Mouse (Mus musculus): Measurements from ENCODE around the gene Ephb2. TPM values are rescaled to one million over a fixed set of nuclear protein-coding genes. Genes with fewer than 3 reads are reported as not detected.

Gene Ephb2
- polyA plus RNA-seq, 1 experiment from 2014 or later, result 22.0 TPM

DNA sequence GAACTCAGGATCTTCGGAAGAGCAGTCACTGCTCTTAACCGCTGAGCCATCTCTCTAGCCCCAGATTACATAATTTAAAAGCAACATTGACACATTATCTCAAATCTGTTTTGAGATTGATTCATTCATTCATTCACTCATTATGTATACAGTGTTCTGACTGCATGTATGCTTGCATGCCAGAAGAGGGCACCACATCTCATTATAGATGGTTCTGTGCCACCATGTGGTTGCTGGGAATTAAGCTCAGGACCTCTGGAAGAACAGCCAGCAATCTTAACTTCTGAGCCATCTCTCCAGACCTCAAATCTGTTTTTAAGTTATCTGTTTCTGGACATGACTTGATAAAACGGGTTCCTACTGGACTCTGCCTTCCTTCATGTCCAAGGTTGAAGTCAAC is 235.9 kb downstream of the Ephb2 start:
- H3K36me3 ChIP-seq, result no peaks in the 10 kb centered on the region
- WGBS, result 94% methylated on average over 3 of the region's 3 CpGs
- peak overlapping the region; percentile 9 for H3K4me3 ChIP-seq
- H3K9ac ChIP-seq, result no peak overlapping the region
- H3K27me3 ChIP-seq (replicated peaks), result no peaks in the 10 kb centered on the region
- no peak for ATAC-seq (ENCODE audit: low FRiP score, low read depth)
- no peak overlapping the region for H3K27ac ChIP-seq
- H3K4me2 ChIP-seq (replicated peaks), result peak overlapping the region; percentile 71
- H3K9me3 ChIP-seq, result no peaks in the 10 kb centered on the region
- H3K4me1 ChIP-seq, result peaks cover 18% of the 10 kb centered on the region

DNA sequence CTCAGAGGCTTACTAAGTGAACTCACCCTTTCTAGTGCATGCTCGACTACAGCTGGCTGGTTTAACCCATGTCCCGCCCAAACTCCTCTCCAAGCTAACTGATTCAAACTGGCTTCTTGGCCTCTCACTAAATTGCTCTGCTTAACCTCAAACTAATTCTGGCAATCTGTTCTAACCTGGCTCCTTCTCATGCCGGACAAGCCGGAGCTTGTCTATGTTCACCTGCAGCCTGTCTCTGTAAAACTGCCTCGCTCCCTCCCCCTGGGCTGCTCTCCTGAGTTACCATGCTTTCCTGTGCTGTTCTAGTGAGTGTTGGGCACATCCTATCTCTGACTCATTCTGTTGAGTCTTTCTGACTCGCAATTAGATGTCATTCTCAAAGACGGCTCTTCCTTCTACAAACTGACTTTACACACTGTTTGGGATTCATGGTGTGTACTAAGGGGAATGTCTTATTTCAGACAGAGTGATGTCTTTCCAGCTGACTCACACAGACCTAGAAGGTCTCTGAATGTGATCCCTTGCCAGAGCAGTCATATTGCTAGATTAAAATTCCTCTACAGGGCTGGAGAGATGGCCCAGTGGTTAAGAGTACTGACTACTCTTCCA is 237.4 kb downstream of the Ephb2 start:
- WGBS, result 90% methylated on average over 7 of the region's 7 CpGs
- Histone ChIP-seq H3K4me2 (replicated peaks) (0 out of 2 replicates have a peak overlapping the region, but pooled peaks have one; percentile 12), H3K9me3 (no peaks in the 10 kb centered on the region), H3K9ac (no peak overlapping the region), H3K27me3 (replicated peaks) (no peaks in the 10 kb centered on the region), H3K4me3 (no peak overlapping the region), H3K36me3 (no peaks in the 10 kb centered on the region), H3K27ac (no peak overlapping the region), H3K4me1 (peaks cover 23% of the 10 kb centered on the region)
- ATAC-seq (ENCODE audit: low FRiP score, low read depth), result no peak

Small RNAs within 50 kb of the gene (microRNA-seq; reads per million reads assigned to microRNA genes)
- gene Gm22180, result not detected

Other genes with a start within 250 kb of the Ephb2 start
- 115 and 137 TPM in 2 replicates for gene Kdm1a, start 233.3 kb downstream of the Ephb2 start, polyA plus RNA-seq (2016; fragmentation: Nextera tagmentation; extraction: Ambion mirVana)
- not detected in 2 replicates for gene Tex46, start 225.6 kb downstream of the Ephb2 start, polyA plus RNA-seq (2016; fragmentation: Nextera tagmentation; extraction: Ambion mirVana)
- gene Lactbl1, start 213.4 kb downstream of the Ephb2 start, polyA plus RNA-seq (2016; fragmentation: Nextera tagmentation; extraction: Ambion mirVana), result not detected in 2 replicates
- gene C1qb, start 50.2 kb upstream of the Ephb2 start, polyA plus RNA-seq (2016; fragmentation: Nextera tagmentation; extraction: Ambion mirVana), result 32.6 and 34.9 TPM in 2 replicates
- 19.6 and 21.3 TPM in 2 replicates for gene C1qc, start 57.1 kb upstream of the Ephb2 start, polyA plus RNA-seq (2016; fragmentation: Nextera tagmentation; extraction: Ambion mirVana)
- 17.4 and 21.0 TPM in 2 replicates for gene C1qa, start 62.8 kb upstream of the Ephb2 start, polyA plus RNA-seq (2016; fragmentation: Nextera tagmentation; extraction: Ambion mirVana)
- gene Epha8, start 120.8 kb upstream of the Ephb2 start, polyA plus RNA-seq (2016; fragmentation: Nextera tagmentation; extraction: Ambion mirVana), result 6.6 and 7.2 TPM in 2 replicates
- 5.5 and 6.3 TPM in 2 replicates for gene Zbtb40, start 212.8 kb upstream of the Ephb2 start, polyA plus RNA-seq (2016; fragmentation: Nextera tagmentation; extraction: Ambion mirVana)